Mouse (Mus musculus): ENCODE measurements around the gene Mmp14. TPM values are rescaled to one million over a fixed set of nuclear protein-coding genes. Genes with fewer than 3 reads are reported as not detected.

Mmp14 gene
- polyA plus RNA-seq, 1 experiment, result 15.9 TPM

- H3K27ac ChIP-seq (ENCODE audit: insufficient read depth, low read length), result no peak overlapping the region
- no peak for DNase-seq
- no peaks in the 10 kb centered on the region for H3K27me3 ChIP-seq (ENCODE audit: control insufficient read depth, insufficient read depth, low read length)
- TF ChIP-seq POLR2A (IDR thresholded peaks at IDR 0.05; ENCODE audit: borderline replicate concordance, insufficient read depth, low read length), result no peak
- TF ChIP-seq CTCF (IDR thresholded peaks at IDR 0.05; ENCODE audit: borderline replicate concordance, insufficient read depth, low read depth, low read length), result no peak
- H3K4me3 ChIP-seq (replicated peaks; ENCODE audit: insufficient read depth, low read depth, low read length), result no peak overlapping the region
- 45% methylated on average over 5 of the region's 5 CpGs for WGBS
- H3K4me1 ChIP-seq (ENCODE audit: control insufficient read depth, insufficient read depth, low read length), result peaks cover 15% of the 10 kb centered on the region; the same call in 1 of the 2 replicates
These were observed 43.3 kb downstream of the Mmp14 start for GRCm38 (mm10) chr14:54474744-54475143.

GRCm38 (mm10) chr14:54475941-54476844, 44.8 kb downstream of the Mmp14 start, which contains the start of gene Rem2:
Gene Rem2, plus strand, starts transcription at chr14:54476100.
- Histone ChIP-seq H3K4me1 (ENCODE audit: control insufficient read depth, insufficient read depth, low read length) (peaks cover 9% of the 10 kb centered on the region; the same call in 1 of the 2 replicates), H3K27ac (ENCODE audit: insufficient read depth, low read length) (peak within 1 kb of the TSS; percentile 63), H3K27me3 (ENCODE audit: control insufficient read depth, insufficient read depth, low read length) (no peaks in the 10 kb centered on the region), H3K4me3 (replicated peaks; ENCODE audit: insufficient read depth, low read depth, low read length) (peak within 1 kb of the TSS; percentile 81)
- peak; percentile 88 to 92 for DNase-seq
- TF ChIP-seq CTCF (IDR thresholded peaks at IDR 0.05; ENCODE audit: borderline replicate concordance, insufficient read depth, low read depth, low read length) (no peak), POLR2A (IDR thresholded peaks at IDR 0.05; ENCODE audit: borderline replicate concordance, insufficient read depth, low read length) (peak; percentile 87)
- under 1% methylated on average over 23 of the region's 23 CpGs for WGBS

GRCm38 (mm10) chr14:54477172-54477909, 45.9 kb downstream of the Mmp14 start:
- H3K27ac ChIP-seq (ENCODE audit: insufficient read depth, low read length), result no peak overlapping the region
- H3K4me3 ChIP-seq (replicated peaks; ENCODE audit: insufficient read depth, low read depth, low read length), result peak overlapping the region; percentile 81
- DNase-seq, result no peak
- no peaks in the 10 kb centered on the region for H3K27me3 ChIP-seq (ENCODE audit: control insufficient read depth, insufficient read depth, low read length)
- H3K4me1 ChIP-seq (ENCODE audit: control insufficient read depth, insufficient read depth, low read length), result peaks cover 9% of the 10 kb centered on the region; the same call in 1 of the 2 replicates
- WGBS, result 73% methylated on average over 15 of the region's 15 CpGs
- no peak for TF ChIP-seq CTCF (IDR thresholded peaks at IDR 0.05; ENCODE audit: borderline replicate concordance, insufficient read depth, low read depth, low read length)
- no peak for TF ChIP-seq POLR2A (IDR thresholded peaks at IDR 0.05; ENCODE audit: borderline replicate concordance, insufficient read depth, low read length)

GRCm38 (mm10) chr14:54479451-54479920, 48.1 kb downstream of the Mmp14 start:
- H3K27me3 ChIP-seq (ENCODE audit: control insufficient read depth, insufficient read depth, low read length), result no peaks in the 10 kb centered on the region
- H3K4me3 ChIP-seq (replicated peaks; ENCODE audit: insufficient read depth, low read depth, low read length), result no peak overlapping the region
- no peak for DNase-seq
- H3K4me1 ChIP-seq (ENCODE audit: control insufficient read depth, insufficient read depth, low read length), result peaks cover 6% of the 10 kb centered on the region; the same call in 1 of the 2 replicates
- H3K27ac ChIP-seq (ENCODE audit: insufficient read depth, low read length), result no peak overlapping the region
- WGBS, result 38% methylated on average over 40 of the region's 40 CpGs
- no peak for TF ChIP-seq POLR2A (IDR thresholded peaks at IDR 0.05; ENCODE audit: borderline replicate concordance, insufficient read depth, low read length)
- TF ChIP-seq CTCF (IDR thresholded peaks at IDR 0.05; ENCODE audit: borderline replicate concordance, insufficient read depth, low read depth, low read length), result no peak

- Histone ChIP-seq H3K4me3 (replicated peaks; ENCODE audit: insufficient read depth, low read depth, low read length) (no peak overlapping the region), H3K27me3 (ENCODE audit: control insufficient read depth, insufficient read depth, low read length) (no peaks in the 10 kb centered on the region), H3K27ac (ENCODE audit: insufficient read depth, low read length) (no peak overlapping the region), H3K4me1 (ENCODE audit: control insufficient read depth, insufficient read depth, low read length) (peaks cover under 1% of the 10 kb centered on the region; the same call in 1 of the 2 replicates)
- no peak for DNase-seq
- 64% methylated on average over 6 of the region's 6 CpGs for WGBS
- TF ChIP-seq POLR2A (IDR thresholded peaks at IDR 0.05; ENCODE audit: borderline replicate concordance, insufficient read depth, low read length), result no peak
- TF ChIP-seq CTCF (IDR thresholded peaks at IDR 0.05; ENCODE audit: borderline replicate concordance, insufficient read depth, low read depth, low read length), result no peak
These were observed 49.3 kb downstream of the Mmp14 start for GRCm38 (mm10) chr14:54480673-54481072.

GRCm38 (mm10) chr14:54481402-54481801, 50.0 kb downstream of the Mmp14 start:
- Histone ChIP-seq H3K27ac (ENCODE audit: insufficient read depth, low read length) (no peak overlapping the region), H3K4me3 (replicated peaks; ENCODE audit: insufficient read depth, low read depth, low read length) (no peak overlapping the region), H3K27me3 (ENCODE audit: control insufficient read depth, insufficient read depth, low read length) (no peaks in the 10 kb centered on the region), H3K4me1 (ENCODE audit: control insufficient read depth, insufficient read depth, low read length) (no peaks in the 10 kb centered on the region; the same call in 1 of the 2 replicates)
- WGBS, result 78% methylated on average over 8 of the region's 8 CpGs
- TF ChIP-seq POLR2A (IDR thresholded peaks at IDR 0.05; ENCODE audit: borderline replicate concordance, insufficient read depth, low read length) (no peak), CTCF (IDR thresholded peaks at IDR 0.05; ENCODE audit: borderline replicate concordance, insufficient read depth, low read depth, low read length) (no peak)
- DNase-seq, result no peak

- TF ChIP-seq CTCF (IDR thresholded peaks at IDR 0.05; ENCODE audit: borderline replicate concordance, insufficient read depth, low read depth, low read length) (peak; percentile 50; the same call in 1 of the 2 replicates), POLR2A (IDR thresholded peaks at IDR 0.05; ENCODE audit: borderline replicate concordance, insufficient read depth, low read length) (no peak)
- Histone ChIP-seq H3K4me3 (replicated peaks; ENCODE audit: insufficient read depth, low read depth, low read length) (no peak overlapping the region), H3K27me3 (ENCODE audit: control insufficient read depth, insufficient read depth, low read length) (no peaks in the 10 kb centered on the region), H3K4me1 (ENCODE audit: control insufficient read depth, insufficient read depth, low read length) (no peaks in the 10 kb centered on the region), H3K27ac (ENCODE audit: insufficient read depth, low read length) (no peak overlapping the region)
- WGBS, result 42% methylated on average over 9 of the region's 9 CpGs
- DNase-seq, result peak in 1 of 2 experiments; percentile 27
These were observed 51.1 kb downstream of the Mmp14 start for GRCm38 (mm10) chr14:54482498-54482897.

All from cerebellum, adult 2 months (tissue).